Mouse (Mus musculus): ENCODE measurements around the gene Cers6. TPM values are rescaled to one million over a fixed set of nuclear protein-coding genes. Genes with fewer than 3 reads are reported as not detected.

Cers6 gene
- polyA plus RNA-seq, 1 experiment from 2014 or later = 66.7 TPM

DNA sequence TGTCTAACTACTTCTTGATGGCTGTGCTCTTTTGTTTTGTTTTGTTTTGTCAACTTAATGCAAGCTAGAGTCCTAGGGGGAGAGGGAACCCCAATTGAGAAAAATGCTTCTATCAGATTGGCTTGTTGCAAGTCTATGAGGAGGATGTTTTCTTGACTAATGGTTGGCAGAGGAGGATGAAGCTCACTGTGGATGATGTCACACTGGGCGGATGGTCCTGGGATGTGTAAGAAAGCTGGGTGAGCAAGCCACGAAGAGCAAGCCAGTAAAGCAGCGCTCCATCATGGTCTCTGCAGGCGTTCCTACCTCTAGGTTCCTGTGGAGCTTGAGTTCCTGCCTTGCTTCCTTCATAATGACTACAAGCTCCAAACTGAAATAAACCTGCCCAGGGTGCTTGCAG is 25.4 kb downstream of the Cers6 start:
- Histone ChIP-seq H3K9me3 (no peaks in the 10 kb centered on the region), H3K4me3 (no peak overlapping the region), H3K27me3 (replicated peaks) (no peaks in the 10 kb centered on the region), H3K9ac (no peak overlapping the region), H3K4me1 (peaks cover 13% of the 10 kb centered on the region; the same call in 1 of the 2 replicates), H3K27ac (no peak overlapping the region), H3K4me2 (replicated peaks) (no peak overlapping the region), H3K36me3 (no peaks in the 10 kb centered on the region)
- 65% methylated on average over 4 of the region's 4 CpGs for WGBS
- no peak for ATAC-seq (ENCODE audit: low FRiP score, low read depth)

DNA sequence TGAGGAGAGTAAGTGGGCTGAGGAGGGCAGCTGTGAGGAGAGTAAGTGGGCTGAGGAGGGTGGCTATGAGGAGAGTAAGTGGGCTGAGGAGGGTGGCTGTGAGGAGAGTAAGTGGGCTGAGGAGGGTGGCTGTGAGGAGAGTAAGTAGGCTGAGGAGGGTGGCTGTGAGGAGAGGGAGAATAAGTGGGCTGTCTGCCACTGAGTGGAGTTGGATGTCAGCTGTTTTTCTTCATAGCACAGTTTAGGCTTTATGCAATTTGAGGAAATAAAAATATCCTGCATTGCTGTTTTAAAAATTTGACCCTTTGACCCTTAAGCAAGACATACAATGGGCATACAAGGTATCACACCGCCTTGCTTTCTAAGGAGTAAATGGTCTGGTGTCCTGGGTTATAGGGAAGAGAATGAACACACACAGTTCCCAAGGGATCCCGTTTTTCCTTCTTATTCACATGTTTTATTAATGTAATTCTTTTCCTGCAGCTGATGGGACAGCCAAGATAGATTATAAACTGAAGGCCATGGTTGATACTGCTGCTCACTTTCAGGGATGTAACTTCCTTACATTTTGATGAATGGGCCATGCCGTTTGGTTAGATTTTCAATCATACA is 27.0 kb downstream of the Cers6 start:
- WGBS = 69% methylated on average over 3 of the region's 3 CpGs
- Histone ChIP-seq H3K9me3 (no peaks in the 10 kb centered on the region), H3K27ac (no peak overlapping the region), H3K27me3 (replicated peaks) (no peaks in the 10 kb centered on the region), H3K36me3 (no peaks in the 10 kb centered on the region), H3K9ac (no peak overlapping the region), H3K4me1 (peaks cover 13% of the 10 kb centered on the region; the same call in 1 of the 2 replicates), H3K4me3 (no peak overlapping the region), H3K4me2 (replicated peaks) (no peak overlapping the region)
- ATAC-seq (ENCODE audit: low FRiP score, low read depth) = no peak

DNA sequence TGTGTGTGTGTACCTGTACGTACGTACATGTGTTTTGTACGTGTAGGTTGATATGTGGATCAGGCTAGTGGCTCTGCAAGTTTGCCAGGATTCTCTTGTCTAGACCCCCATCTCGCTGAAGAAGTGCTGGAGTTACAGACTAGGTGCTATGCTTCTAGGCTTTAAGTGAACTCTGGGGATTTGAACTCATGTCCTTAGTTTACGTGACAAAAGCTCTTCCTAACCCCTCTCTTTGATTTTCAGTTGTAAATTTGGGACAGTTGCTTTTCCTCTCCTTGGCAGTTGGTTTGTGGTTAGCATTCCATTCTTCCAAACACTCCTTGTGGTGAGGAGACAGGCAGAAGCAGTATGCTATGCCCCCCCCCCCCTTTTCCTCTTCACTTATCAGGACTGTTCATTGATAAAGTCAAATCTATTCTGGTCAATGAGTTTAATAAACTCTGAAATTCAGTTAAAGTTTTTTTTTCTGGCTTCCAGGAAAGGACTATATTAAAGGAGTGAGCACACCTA is 28.5 kb downstream of the Cers6 start:
- ATAC-seq (ENCODE audit: low FRiP score, low read depth) = no peak
- Histone ChIP-seq H3K27ac (no peak overlapping the region), H3K9ac (no peak overlapping the region), H3K4me3 (no peak overlapping the region), H3K4me2 (replicated peaks) (no peak overlapping the region), H3K36me3 (no peaks in the 10 kb centered on the region), H3K27me3 (replicated peaks) (no peaks in the 10 kb centered on the region), H3K9me3 (no peaks in the 10 kb centered on the region), H3K4me1 (peaks cover 13% of the 10 kb centered on the region; the same call in 1 of the 2 replicates)
- 93% methylated on average over 5 of the region's 5 CpGs for WGBS

DNA sequence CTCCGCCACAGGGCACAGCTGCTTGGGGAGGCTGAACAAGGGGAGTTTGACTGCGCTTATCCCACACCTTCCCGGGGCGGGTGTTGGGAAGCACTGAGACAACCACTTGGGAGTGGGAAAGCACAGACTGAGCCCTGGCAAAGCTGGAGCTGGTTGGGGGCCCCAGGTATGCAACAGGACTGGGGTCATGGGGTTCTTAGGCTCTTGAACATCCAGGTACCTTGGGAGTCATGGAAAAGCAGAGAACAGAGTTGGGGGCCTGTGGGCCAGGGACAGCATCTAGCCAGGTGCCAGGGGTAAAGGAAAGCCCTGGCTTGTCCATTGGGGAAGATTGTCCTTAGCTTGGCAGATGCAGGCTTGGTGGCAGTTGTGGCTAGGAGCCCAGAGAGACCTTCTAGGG is 31.2 kb downstream of the Cers6 start:
- H3K27ac ChIP-seq = no peak overlapping the region
- peaks cover 7% of the 10 kb centered on the region; the same call in 1 of the 2 replicates for H3K4me1 ChIP-seq
- WGBS = 90% methylated on average over 4 of the region's 4 CpGs
- no peaks in the 10 kb centered on the region for H3K9me3 ChIP-seq
- no peak overlapping the region for H3K9ac ChIP-seq
- H3K27me3 ChIP-seq (replicated peaks) = no peaks in the 10 kb centered on the region
- no peak overlapping the region for H3K4me3 ChIP-seq
- no peaks in the 10 kb centered on the region for H3K36me3 ChIP-seq
- H3K4me2 ChIP-seq (replicated peaks) = no peak overlapping the region
- no peak for ATAC-seq (ENCODE audit: low FRiP score, low read depth)

DNA sequence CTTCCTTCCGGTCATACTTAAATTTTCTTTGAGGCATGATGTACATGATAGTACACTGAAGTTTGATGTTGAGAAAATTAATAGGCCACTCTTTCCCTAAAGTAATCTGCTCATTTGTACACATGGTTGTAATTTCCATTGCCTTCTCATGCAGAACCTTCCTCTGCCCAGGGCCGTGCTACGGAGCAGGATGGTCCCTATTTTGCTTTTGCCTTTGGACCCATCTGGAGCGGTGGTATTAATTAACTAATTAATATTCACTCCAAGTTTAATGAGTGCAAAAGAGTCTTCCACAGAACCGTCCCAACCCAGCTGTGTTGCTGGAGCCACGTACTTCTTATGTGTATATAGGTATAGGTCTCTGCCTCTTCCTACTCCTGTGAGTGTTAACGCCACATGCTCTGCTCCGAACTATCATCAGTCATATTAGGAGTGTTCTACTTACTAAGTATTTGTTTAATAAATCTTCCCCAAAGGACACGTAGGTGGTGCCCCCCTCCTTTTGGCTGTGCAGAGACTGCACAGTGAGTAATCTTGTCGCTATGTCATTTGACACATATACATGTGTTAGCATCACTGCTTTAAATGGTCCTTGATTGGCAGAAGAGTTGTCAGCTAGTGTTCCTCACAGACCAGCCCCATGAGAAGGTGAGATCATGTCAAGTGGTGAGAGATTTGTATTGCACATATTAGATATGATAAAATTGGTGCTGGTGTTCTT is 34.0 kb downstream of the Cers6 start:
- peak; percentile 68 for ATAC-seq (ENCODE audit: low FRiP score, low read depth)
- 70% methylated on average over 10 of the region's 10 CpGs for WGBS

DNA sequence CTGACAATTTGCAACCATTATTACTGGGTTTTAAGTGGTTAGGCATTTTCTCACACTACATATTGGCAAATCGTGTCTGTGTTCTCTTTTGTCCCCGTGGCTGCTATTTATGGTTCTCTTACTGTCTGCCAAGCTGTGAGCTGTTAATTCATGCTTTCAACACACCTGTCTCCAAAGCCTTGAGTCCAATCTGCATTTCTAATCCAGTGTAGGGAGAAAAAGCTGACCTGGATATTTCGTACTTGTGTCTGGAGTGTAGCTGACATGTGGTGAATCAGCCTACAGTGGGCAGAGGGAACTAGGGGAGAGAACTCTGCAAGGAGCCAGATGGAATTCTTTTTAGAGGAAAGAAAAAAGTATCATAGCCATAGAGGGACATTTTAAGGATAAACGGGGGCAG is 35.0 kb downstream of the Cers6 start:
- 59% methylated on average over 4 of the region's 4 CpGs for WGBS
- H3K27me3 ChIP-seq (replicated peaks) = no peaks in the 10 kb centered on the region
- H3K4me2 ChIP-seq (replicated peaks) = no peak overlapping the region
- no peak overlapping the region for H3K9ac ChIP-seq
- no peak for ATAC-seq (ENCODE audit: low FRiP score, low read depth)
- no peaks in the 10 kb centered on the region; the same call in 1 of the 2 replicates for H3K4me1 ChIP-seq
- H3K27ac ChIP-seq = no peak overlapping the region
- no peaks in the 10 kb centered on the region for H3K36me3 ChIP-seq
- H3K9me3 ChIP-seq = no peaks in the 10 kb centered on the region
- no peak overlapping the region for H3K4me3 ChIP-seq

More for the DNA sequence above, 34.0 kb downstream of the Cers6 start:
- Histone ChIP-seq H3K4me3 (no peak overlapping the region), H3K4me1 (no peaks in the 10 kb centered on the region; the same call in 1 of the 2 replicates), H3K27me3 (replicated peaks) (no peaks in the 10 kb centered on the region), H3K9me3 (no peaks in the 10 kb centered on the region), H3K27ac (no peak overlapping the region), H3K9ac (no peak overlapping the region), H3K4me2 (replicated peaks) (no peak overlapping the region), H3K36me3 (no peaks in the 10 kb centered on the region)

DNA sequence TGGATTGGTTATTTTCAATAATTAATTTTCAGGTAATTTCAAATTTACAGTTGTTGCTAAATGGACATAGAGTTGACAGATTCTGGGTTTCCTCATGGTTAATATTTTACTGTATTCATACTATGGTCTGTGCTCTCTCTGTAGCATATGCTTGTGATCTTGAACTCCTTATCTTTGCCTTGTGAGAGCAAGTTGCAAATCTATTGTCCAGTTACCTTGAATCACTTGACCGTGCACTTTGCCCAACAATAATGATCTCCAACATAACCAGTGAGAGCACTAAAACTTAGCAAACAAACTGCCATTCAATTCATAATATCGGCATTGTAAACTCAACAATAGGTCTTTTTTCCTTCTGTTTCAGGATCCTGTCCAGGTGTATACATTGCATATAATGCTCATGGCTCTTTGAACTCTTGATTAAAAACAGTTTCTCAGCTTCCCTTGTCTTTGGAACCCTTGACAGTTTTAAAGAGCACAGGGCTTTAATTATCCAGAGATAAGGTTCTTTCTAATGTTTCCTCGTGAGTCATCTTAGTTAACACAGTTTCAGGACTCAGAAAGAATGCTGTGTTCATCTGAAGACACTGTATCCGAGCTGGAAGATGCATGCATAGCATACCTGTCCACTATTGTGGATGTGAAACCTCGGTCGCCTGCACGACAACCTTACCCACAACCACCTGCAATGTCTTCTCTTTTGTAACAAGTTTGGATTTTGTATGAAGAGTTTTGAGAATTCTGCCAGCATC is 38.7 kb downstream of the Cers6 start:
- ATAC-seq (ENCODE audit: low FRiP score, low read depth) = no peak
- WGBS = 88% methylated on average over 7 of the region's 7 CpGs
- Histone ChIP-seq H3K9ac (no peak overlapping the region), H3K4me2 (replicated peaks) (no peak overlapping the region), H3K4me3 (no peak overlapping the region), H3K4me1 (no peaks in the 10 kb centered on the region; the same call in 1 of the 2 replicates), H3K36me3 (no peaks in the 10 kb centered on the region), H3K9me3 (no peaks in the 10 kb centered on the region), H3K27me3 (replicated peaks) (no peaks in the 10 kb centered on the region), H3K27ac (no peak overlapping the region)

DNA sequence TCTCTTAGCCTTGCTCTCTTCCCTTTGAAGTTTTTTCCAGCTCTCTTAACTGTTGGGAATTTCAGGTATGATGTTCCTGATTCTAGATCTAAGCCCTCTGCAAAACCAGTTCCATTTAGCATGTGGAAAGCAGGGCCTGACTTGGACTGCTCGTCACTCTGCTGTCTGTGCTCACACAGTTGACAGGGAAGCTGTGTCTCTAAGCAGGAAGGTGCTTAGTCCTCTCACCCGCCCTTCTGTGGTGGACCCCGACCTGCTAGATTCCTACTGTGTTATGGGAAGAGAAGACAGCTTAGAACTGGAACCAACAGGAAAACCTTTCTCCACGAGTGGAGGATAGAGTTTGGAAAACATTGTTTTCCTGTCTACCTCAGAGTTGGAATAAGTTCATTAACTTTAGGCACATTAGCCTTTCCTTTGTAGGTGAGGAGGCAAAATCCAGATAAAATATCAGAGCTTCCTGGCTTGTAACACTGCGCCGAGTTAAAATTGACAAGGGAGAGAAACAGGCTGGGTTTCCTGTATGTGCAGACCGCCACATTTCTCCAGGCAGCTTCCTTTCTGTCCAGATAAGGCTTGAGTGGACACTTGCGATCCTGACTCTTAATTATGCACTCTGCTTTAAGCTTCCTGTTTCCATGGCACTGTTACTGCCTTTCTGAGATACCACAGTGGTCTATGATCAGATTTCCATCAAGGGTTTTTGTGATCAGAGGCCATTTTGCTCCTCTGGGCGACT is 39.6 kb downstream of the Cers6 start:
- H3K4me3 ChIP-seq = no peak overlapping the region

DNA sequence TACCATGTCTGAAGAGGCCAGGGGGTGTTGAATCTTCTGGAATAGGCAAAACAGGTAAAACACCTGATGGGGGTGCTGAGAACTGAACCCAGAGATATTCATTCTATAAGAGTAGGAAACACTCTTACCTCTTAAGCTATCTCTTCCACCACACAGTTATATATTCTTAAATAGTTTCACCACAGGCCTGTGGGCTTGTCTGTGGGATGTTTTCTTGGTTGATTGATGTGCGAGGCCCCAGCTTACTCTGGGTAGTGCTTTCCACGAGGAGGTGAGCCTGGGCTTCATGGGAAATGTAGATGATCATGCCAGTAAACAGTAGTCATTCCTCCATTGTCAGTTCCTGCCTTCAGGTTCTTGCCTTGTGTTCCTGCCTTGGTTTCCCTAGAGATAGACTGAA is 40.5 kb downstream of the Cers6 start:
- H3K27me3 ChIP-seq (replicated peaks) = no peaks in the 10 kb centered on the region
- no peaks in the 10 kb centered on the region for H3K36me3 ChIP-seq
- no peak overlapping the region for H3K9ac ChIP-seq
- no peak overlapping the region for H3K4me2 ChIP-seq (replicated peaks)
- H3K27ac ChIP-seq = no peak overlapping the region
- no peaks in the 10 kb centered on the region for H3K9me3 ChIP-seq
- WGBS = 84% methylated on average over 2 of the region's 2 CpGs
- H3K4me1 ChIP-seq = no peaks in the 10 kb centered on the region
- no peak overlapping the region for H3K4me3 ChIP-seq
- no peak for ATAC-seq (ENCODE audit: low FRiP score, low read depth)

More for the DNA sequence above, 39.6 kb downstream of the Cers6 start:
- Histone ChIP-seq H3K36me3 (no peaks in the 10 kb centered on the region), H3K4me2 (replicated peaks) (no peak overlapping the region), H3K27me3 (replicated peaks) (no peaks in the 10 kb centered on the region), H3K27ac (no peak overlapping the region), H3K9me3 (no peaks in the 10 kb centered on the region), H3K9ac (no peak overlapping the region), H3K4me1 (no peaks in the 10 kb centered on the region; the same call in 1 of the 2 replicates)
- ATAC-seq (ENCODE audit: low FRiP score, low read depth) = no peak
- 82% methylated on average over 9 of the region's 9 CpGs for WGBS

DNA sequence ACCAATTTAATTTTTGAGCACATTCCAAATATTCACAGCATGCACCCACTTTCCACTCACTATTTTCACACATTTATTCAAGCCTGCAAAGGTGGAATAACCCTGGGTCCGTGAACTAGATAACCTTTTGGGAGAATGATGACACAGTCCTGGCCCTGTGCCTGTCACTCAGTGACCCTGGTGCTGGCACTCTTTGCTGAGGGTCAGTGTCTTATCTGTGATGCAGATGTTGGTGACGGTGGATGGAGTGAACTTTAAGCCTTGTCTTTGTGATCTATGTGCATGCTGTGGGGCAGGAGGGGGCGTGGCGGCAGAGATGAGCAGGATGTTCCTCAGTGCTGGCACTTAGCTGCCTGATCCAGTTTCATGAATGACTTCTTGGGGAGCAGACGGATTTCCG is 41.3 kb downstream of the Cers6 start:
- no peak overlapping the region for H3K27ac ChIP-seq

DNA sequence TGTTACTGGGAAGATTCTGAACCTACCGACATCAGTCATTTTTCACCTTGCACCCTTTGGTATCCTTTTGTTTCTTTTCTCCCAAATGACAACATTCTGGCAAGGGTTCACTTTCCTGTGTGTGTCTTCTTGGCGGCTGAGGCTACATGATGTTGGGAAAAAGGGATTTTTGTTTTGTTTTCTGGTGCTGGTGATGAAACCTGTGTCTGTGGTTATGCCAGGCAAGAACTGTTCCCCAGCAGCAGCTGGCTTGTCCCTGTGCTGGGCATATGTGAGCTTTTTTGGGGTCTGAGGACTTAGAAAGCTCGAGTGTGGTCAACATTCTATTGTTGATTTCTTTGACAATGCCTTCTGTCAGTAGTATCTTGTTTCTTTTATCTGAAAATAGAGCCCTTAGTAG is 45.7 kb downstream of the Cers6 start:
- ATAC-seq (ENCODE audit: low FRiP score, low read depth) = no peak
- H3K4me2 ChIP-seq (replicated peaks) = no peak overlapping the region
- H3K4me1 ChIP-seq = no peaks in the 10 kb centered on the region
- H3K9ac ChIP-seq = no peak overlapping the region
- H3K4me3 ChIP-seq = no peak overlapping the region
- no peak overlapping the region for H3K27ac ChIP-seq
- no peaks in the 10 kb centered on the region for H3K27me3 ChIP-seq (replicated peaks)
- 91% methylated on average over 3 of the region's 3 CpGs for WGBS
- no peaks in the 10 kb centered on the region for H3K36me3 ChIP-seq
- no peaks in the 10 kb centered on the region for H3K9me3 ChIP-seq

More for the DNA sequence above, 41.3 kb downstream of the Cers6 start:
- Histone ChIP-seq H3K4me1 (no peaks in the 10 kb centered on the region), H3K27me3 (replicated peaks) (no peaks in the 10 kb centered on the region), H3K4me3 (no peak overlapping the region), H3K36me3 (no peaks in the 10 kb centered on the region), H3K9ac (no peak overlapping the region), H3K4me2 (replicated peaks) (no peak overlapping the region), H3K9me3 (no peaks in the 10 kb centered on the region)
- ATAC-seq (ENCODE audit: low FRiP score, low read depth) = no peak; the same call in 1 of the 2 replicates
- 85% methylated on average over 6 of the region's 6 CpGs for WGBS

Data from neural tube, embryonic 12.5 days (tissue).